15 mouse cellular contexts compared by ENCODE assay signal in genomic region chr11:99154987-99155641, GRCm38 (mm10). TPM values are rescaled to one million over a fixed set of nuclear protein-coding genes. Genes with fewer than 3 reads are reported as not detected.
DNase-seq lines count a peak whose midpoint lies in the region; ATAC-seq and TF ChIP-seq lines count a peak whose summit lies in the region.
"Had no signal": no experiment of that assay in that cellular context is flagged by ENCODE, and none has a peak within 500 bp of the region (broad histone marks: within the 10 kb centered on the region; RNA-seq: fewer than 3 reads in every experiment).

Ccr7 (minus strand) TSS chr11:99155077.

- H3K9me3 ChIP-seq in heart, postnatal 0 days (replicated peaks; ENCODE audit: control insufficient read depth, low read length), result no peaks in the 10 kb centered on the region
- no peaks in the 10 kb centered on the region for H3K9me3 ChIP-seq in kidney, embryonic 15.5 days (replicated peaks)
- H3K9me3 ChIP-seq: embryonic facial prominence, embryonic 13.5 days; G1E had no signal

- TF ChIP-seq EP300 in heart, postnatal 0 days (IDR thresholded peaks at IDR 0.05; ENCODE audit: low read depth), result no peak

- no peak within 1 kb of the TSS for H3K9ac ChIP-seq in heart, postnatal 0 days (replicated peaks; ENCODE audit: low read depth, low read length)
- no peak within 1 kb of the TSS for H3K9ac ChIP-seq in kidney, embryonic 15.5 days
- H3K9ac ChIP-seq: embryonic facial prominence, embryonic 13.5 days had no signal

- H3K4me2 ChIP-seq in heart, postnatal 0 days (ENCODE audit: low read depth, low read length), result peak within 1 kb of the TSS; percentile 58
- no peak within 1 kb of the TSS for H3K4me2 ChIP-seq in kidney, embryonic 15.5 days
- H3K4me2 ChIP-seq: embryonic facial prominence, embryonic 13.5 days had no signal

- TF ChIP-seq CTCF in heart, postnatal 0 days (IDR thresholded peaks at IDR 0.05; ENCODE audit: low read depth), result no peak
- TF ChIP-seq CTCF in cerebellum, adult 2 months (IDR thresholded peaks at IDR 0.05; ENCODE audit: borderline replicate concordance, insufficient read depth, low read depth, low read length), result no peak

- DNase-seq in heart, postnatal 0 days (ENCODE audit: low spot score), result no peak
- no peak for DNase-seq in heart, postnatal 4 days
- DNase-seq in CD8-positive naive resting alpha-beta T cell, adult 2 months (ENCODE audit: low read depth in 2 of 2, low spot score in 2 of 2), result peak; percentile 94
- peak; percentile 90 for DNase-seq in thymus, postnatal 0 days (ENCODE audit: low spot score)
- DNase-seq in cerebellum, adult 2 months, result no peak
- no peak for DNase-seq in Muller cell, postnatal 12 days (ENCODE audit: inconsistent ontology term)
- DNase-seq: adrenal gland, adult 8-10 months; cerebellum, adult 11-12 months had no signal

- no peak for TF ChIP-seq POLR2A in cerebellum, adult 2 months (IDR thresholded peaks at IDR 0.05; ENCODE audit: borderline replicate concordance, insufficient read depth, low read length)

- H3K4me1 ChIP-seq in heart, postnatal 0 days (ENCODE audit: control insufficient read depth, insufficient read depth), result no peaks in the 10 kb centered on the region
- no peaks in the 10 kb centered on the region for H3K4me1 ChIP-seq in cerebellum, adult 2 months (ENCODE audit: control insufficient read depth, insufficient read depth, low read length)
- peaks cover 3% of the 10 kb centered on the region for H3K4me1 ChIP-seq in kidney, embryonic 15.5 days

- WGBS in heart, postnatal 0 days, result 34% methylated on average over 12 of the region's 12 CpGs
- WGBS in cerebellum, adult 2 months, result 79% methylated on average over 12 of the region's 12 CpGs
- WGBS in kidney, embryonic 15.5 days, result 65% methylated on average over 12 of the region's 12 CpGs

- no peaks in the 10 kb centered on the region for H3K36me3 ChIP-seq in heart, postnatal 0 days (replicated peaks; ENCODE audit: control insufficient read depth, insufficient read depth, low read length)
- H3K36me3 ChIP-seq in kidney, embryonic 15.5 days, result no peaks in the 10 kb centered on the region
- H3K36me3 ChIP-seq: embryonic facial prominence, embryonic 13.5 days; G1E had no signal

- no peak for ATAC-seq in heart, postnatal 0 days (ENCODE audit: insufficient read depth, low read depth)
- ATAC-seq in megakaryocyte progenitor cell, adult 5-6 weeks (replicated peaks; ENCODE audit: poor library complexity), result peak; percentile 74
- no peak for ATAC-seq in kidney, embryonic 15.5 days (replicated peaks; ENCODE audit: low FRiP score)

- H3K27ac ChIP-seq in heart, postnatal 0 days (ENCODE audit: low read depth), result no peak within 1 kb of the TSS
- no peak within 1 kb of the TSS for H3K27ac ChIP-seq in cerebellum, adult 2 months (ENCODE audit: insufficient read depth, low read length)
- H3K27ac ChIP-seq in kidney, embryonic 15.5 days, result no peak within 1 kb of the TSS
- H3K27ac ChIP-seq: embryonic facial prominence, embryonic 13.5 days; macrophage had no signal

- 0 out of 2 replicates have a peak, but pooled peaks cover 10% of the 10 kb centered on the region for H3K27me3 ChIP-seq in heart, postnatal 0 days (ENCODE audit: control insufficient read depth, insufficient read depth, low read length)
- H3K27me3 ChIP-seq in cerebellum, adult 2 months (ENCODE audit: control insufficient read depth, insufficient read depth, low read length), result no peaks in the 10 kb centered on the region; the same call in 1 of the 2 replicates
- no peaks in the 10 kb centered on the region for H3K27me3 ChIP-seq in kidney, embryonic 15.5 days
- H3K27me3 ChIP-seq: embryonic facial prominence, embryonic 13.5 days had no signal

- H3K4me3 ChIP-seq in heart, postnatal 0 days (ENCODE audit: low read depth, low read length), result peak within 1 kb of the TSS; percentile 31; the same call in 1 of the 2 replicates
- H3K4me3 ChIP-seq in cerebellum, adult 2 months (replicated peaks; ENCODE audit: insufficient read depth, low read depth, low read length), result no peak within 1 kb of the TSS
- no peak within 1 kb of the TSS for H3K4me3 ChIP-seq in kidney, embryonic 15.5 days (replicated peaks)
- H3K4me3 ChIP-seq: embryonic facial prominence, embryonic 13.5 days had no signal

RNA-seq across cellular contexts. Expression of gene Ccr7, which starts in this region (rescaled TPM):
- total RNA-seq in heart, postnatal 0 days (2014; rRNA removed; ENCODE audit: low replicate concordance), result 0.73 TPM in 1 of 2 replicates, not detected in the other
- polyA plus RNA-seq in heart, postnatal 0 days (2015; fragmentation: Nextera tagmentation; extraction: Ambion mirVana), result 0.11 TPM in 2 replicates
- under 1 TPM; 0.56 to 0.67 TPM for total RNA-seq in heart, postnatal 4 days (2021)
- 0.17 and 0.22 TPM in 2 replicates for total RNA-seq in megakaryocyte progenitor cell, adult 5-6 weeks (2015)
- total RNA-seq in megakaryocyte progenitor cell, adult 5-6 weeks (2017), result not detected in 2 replicates
- polyA plus RNA-seq in thymus, postnatal 0 days (2015; fragmentation: Nextera tagmentation; extraction: Ambion mirVana), result 36.2 and 37.4 TPM in 2 replicates
- polyA plus RNA-seq in cerebellum, adult 2 months (2012; rRNA removed), result 0.11 and 0.30 TPM in 2 replicates
- polyA plus RNA-seq in kidney, embryonic 15.5 days (2015; fragmentation: Nextera tagmentation; extraction: Ambion mirVana), result 0.17 and 0.18 TPM in 2 replicates
- total RNA-seq: layer of hippocampus, adult 8-10 months had no signal
- polyA plus RNA-seq: G1E; neural tube, embryonic 14.5 days had no signal

Comparison
In these comparisons a context has a peak if more than half of its experiments do, and no peak if none do; other contexts are left out.
1. RNA of gene Ccr7 (polyA plus RNA-seq): 36.2 to 37.4 TPM in thymus, postnatal 0 days; 0.17 to 0.18 TPM in kidney, embryonic 15.5 days, 0.11 to 0.30 TPM in cerebellum, adult 2 months and 0.11 TPM in heart, postnatal 0 days; every median in the first group is over 10 times any median in the second.
2. Peak in ATAC-seq in megakaryocyte progenitor cell, adult 5-6 weeks; RNA of the gene not detected or under 1 TPM.
3. DNase-seq: peak in CD8-positive naive resting alpha-beta T cell, adult 2 months (2 of 2) and thymus, postnatal 0 days (single experiment); none in heart, postnatal 0 days (single experiment), heart, postnatal 4 days (single experiment), cerebellum, adult 2 months (0 of 2) and Muller cell, postnatal 12 days (single experiment).